In the genomic region with DNA sequence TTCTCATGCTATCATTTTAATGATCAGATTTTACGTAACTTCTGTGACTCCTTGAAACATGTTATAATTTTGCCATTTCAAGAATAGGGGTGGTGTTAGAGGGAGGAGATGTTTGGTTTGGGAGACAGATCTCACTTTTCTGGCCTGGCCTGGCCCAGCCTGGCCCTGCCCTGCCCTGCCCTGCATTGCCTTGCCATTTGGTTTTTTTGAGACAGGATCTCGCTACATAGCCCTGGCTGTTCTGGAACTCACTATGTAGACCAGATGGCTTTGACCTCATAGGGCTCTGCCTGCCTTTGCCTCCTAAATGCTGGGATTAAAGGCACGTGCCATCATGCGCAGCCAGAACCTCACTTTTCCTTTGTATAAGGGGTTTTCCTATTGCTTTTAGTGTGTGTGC, we compare ENCODE assay signal across 36 mouse cellular contexts. TPM values are rescaled to one million over a fixed set of nuclear protein-coding genes. Genes with fewer than 3 reads are reported as not detected.
"Had no signal": no experiment of that assay in that cellular context is flagged by ENCODE, and none has a peak within 500 bp of the region (broad histone marks: within the 10 kb centered on the region; RNA-seq: fewer than 3 reads in every experiment).

No protein-coding gene starts in this region.

- DNase-seq: cerebellum, adult 2 months; cerebellum, adult 8-10 months; cerebellum, adult 9-10 months; cerebellum, adult 9-11 months; cerebellum, postnatal 10 days; cerebellum, postnatal 14 days; cerebellum, postnatal 25 days; cerebellum, postnatal 36 days; embryo, embryonic 11 days; forebrain, postnatal 0 days; gastrocnemius, adult 2 months; gastrocnemius, postnatal 10 days; gastrocnemius, postnatal 14 days; gastrocnemius, postnatal 25 days; gastrocnemius, postnatal 36 days; heart, adult 18-20 months; heart, adult 2 months had no signal

- H3K27ac ChIP-seq: embryonic facial prominence, embryonic 10.5 days; embryonic facial prominence, embryonic 12.5 days; embryonic facial prominence, embryonic 13.5 days; embryonic facial prominence, embryonic 15.5 days; forebrain, embryonic 10.5 days; forebrain, embryonic 12.5 days; forebrain, embryonic 13.5 days; forebrain, embryonic 15.5 days; gastrocnemius, adult 2 months; heart, adult 2 months had no signal

- H3K9me3 ChIP-seq: embryonic facial prominence, embryonic 10.5 days; embryonic facial prominence, embryonic 12.5 days; embryonic facial prominence, embryonic 13.5 days; embryonic facial prominence, embryonic 15.5 days; forebrain, embryonic 10.5 days; forebrain, embryonic 12.5 days; forebrain, embryonic 13.5 days; forebrain, embryonic 15.5 days had no signal

- H3K27me3 ChIP-seq: embryonic facial prominence, embryonic 12.5 days; embryonic facial prominence, embryonic 13.5 days; embryonic facial prominence, embryonic 15.5 days; forebrain, embryonic 12.5 days; forebrain, embryonic 13.5 days; forebrain, embryonic 15.5 days had no signal

- H3K4me3 ChIP-seq: embryonic facial prominence, embryonic 10.5 days; embryonic facial prominence, embryonic 12.5 days; embryonic facial prominence, embryonic 13.5 days; embryonic facial prominence, embryonic 15.5 days; erythroblast, embryonic 14.5 days; forebrain, embryonic 10.5 days; forebrain, embryonic 12.5 days; forebrain, embryonic 13.5 days; forebrain, embryonic 15.5 days; gastrocnemius, adult 2 months; heart, adult 2 months had no signal

RNA-seq across cellular contexts. Expression of gene Ccdc144b, which starts 17.1 kb away (rescaled TPM):
- total RNA-seq: common myeloid progenitor, adult 5-6 weeks; forebrain, postnatal 0 days; gastrocnemius, adult 18-20 months; gastrocnemius, adult 2 months; gastrocnemius, adult 8-10 months; gastrocnemius, postnatal 10 days; gastrocnemius, postnatal 14 days; gastrocnemius, postnatal 25 days; gastrocnemius, postnatal 36 days; granulocyte monocyte progenitor cell, adult 5-6 weeks; heart, adult 18-20 months; heart, adult 2 months had no signal
- polyA plus RNA-seq: cerebellum, adult 2 months; cortical plate, adult 2 months; embryonic facial prominence, embryonic 10.5 days; embryonic facial prominence, embryonic 12.5 days; embryonic facial prominence, embryonic 13.5 days; embryonic facial prominence, embryonic 14.5 days; embryonic facial prominence, embryonic 15.5 days; erythroblast, embryonic 14.5 days; forebrain, embryonic 10.5 days; forebrain, embryonic 11.5 days; forebrain, embryonic 12.5 days; forebrain, embryonic 13.5 days; forebrain, embryonic 14.5 days; forebrain, embryonic 15.5 days; forebrain, embryonic 16.5 days; forebrain, postnatal 0 days; frontal cortex, adult 2 months had no signal
